Mouse (Mus musculus) left cerebral cortex, adult 18-20 months (tissue): ENCODE data around the gene Ogdh. TPM values are rescaled to one million over a fixed set of nuclear protein-coding genes. Genes with fewer than 3 reads are reported as not detected.

Source experiments
- DNase-seq, 2 experiments: peaks; one replicate each; pipeline ENCODE4 v3.0.0; 2021 to 2022; ENCODE audit warnings: low spot score in 2 of 2, mixed read lengths in 1 of 2
- microRNA-seq, 2 experiments: library from miRNA; unstranded; fragments of <30 nt; microRNA quantifications; one replicate each; pipeline ENCODE4 v1.2.0; 2021
- total RNA-seq, 2 experiments: library from RNA; stranded (reverse); gene quantifications; 2 replicates each; pipeline ENCODE4 v1.2.3; 2021

Ogdh gene
- total RNA-seq, 2 experiments from 2014 or later, result 228 to 260 TPM

DNA sequence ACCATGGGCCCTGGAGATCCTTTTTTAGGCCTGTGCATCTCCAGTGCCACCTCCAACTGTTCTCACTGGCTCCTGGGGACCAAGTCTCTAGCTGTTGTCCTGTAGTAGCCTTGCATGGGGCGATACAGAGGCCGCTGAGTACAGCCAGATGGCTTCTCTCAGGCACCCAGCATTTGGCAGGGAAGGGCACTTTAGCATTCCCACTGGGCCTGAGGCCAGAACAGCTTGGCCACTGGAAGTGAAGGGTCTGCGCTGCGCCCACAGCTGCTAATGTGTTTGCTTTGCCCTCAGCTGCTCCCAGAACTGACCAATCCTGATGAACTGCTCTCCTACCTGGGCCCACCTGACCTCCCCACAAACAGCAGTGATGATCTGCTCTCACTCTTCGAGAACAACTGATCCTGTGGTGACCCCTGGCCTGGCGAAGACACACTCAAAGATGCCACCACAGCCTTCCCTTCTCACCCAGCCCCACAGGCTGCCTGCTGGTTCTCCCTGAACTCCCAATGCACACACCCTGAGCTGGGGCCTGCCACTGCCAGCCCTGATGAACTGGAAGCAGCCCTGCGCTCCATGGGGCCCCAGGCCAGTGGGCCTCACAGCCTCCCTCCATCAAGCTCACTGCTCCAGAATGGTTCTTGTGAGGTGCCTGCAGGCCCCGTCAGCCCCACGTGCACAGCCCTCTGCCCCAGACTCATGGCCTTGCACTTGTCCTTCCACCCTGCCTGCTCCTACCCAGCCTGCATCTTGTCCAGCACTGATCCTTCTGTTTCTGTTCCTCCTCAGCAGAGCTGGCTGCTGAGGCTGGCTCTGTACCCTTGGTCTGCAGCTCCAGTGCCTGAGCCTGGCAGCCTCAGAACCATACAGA is 113.5 kb downstream of the Ogdh start:
- no peak for DNase-seq

DNA sequence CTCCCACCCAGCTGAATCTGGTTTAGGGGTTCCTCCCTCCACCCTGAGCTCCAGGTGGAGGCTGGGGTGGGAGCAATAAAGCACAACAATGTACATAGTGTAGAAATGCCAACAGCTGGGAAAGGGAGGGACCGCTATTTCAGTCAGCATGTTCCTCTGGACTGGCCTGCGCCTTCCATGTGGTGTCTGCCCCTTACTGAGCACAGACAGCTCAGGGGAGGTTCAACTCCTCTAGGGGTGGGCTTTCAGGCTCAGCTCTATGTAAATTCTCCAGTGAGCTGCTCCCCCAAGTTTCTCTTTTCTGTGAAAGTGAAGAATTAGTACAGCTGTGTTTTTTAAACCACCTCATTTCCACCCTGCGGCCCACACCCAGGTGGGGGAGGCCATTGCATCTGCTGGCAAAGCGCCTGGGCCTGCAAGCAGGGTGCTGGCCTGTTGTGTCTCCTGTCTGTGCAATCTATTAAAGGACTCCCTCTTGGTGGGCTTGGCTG is 114.2 kb downstream of the Ogdh start:
- no peak for DNase-seq

Small RNAs within 50 kb of the gene (microRNA-seq; reads per million reads assigned to microRNA genes)
- gene Mir7651, result 0 to 0.63 reads per million in 2 experiments

Other genes starting within 250 kb of the Ogdh start
- 100 to 1,000 TPM; 618 to 648 TPM for gene Camk2b, start 225.3 kb upstream of the Ogdh start, total RNA-seq
- under 1 TPM; 0.28 to 0.30 TPM for gene A730071L15Rik, start 91.6 kb upstream of the Ogdh start, total RNA-seq
- 100 to 1,000 TPM; 119 to 128 TPM for gene Nudcd3, start 91.2 kb upstream of the Ogdh start, total RNA-seq
- under 1 TPM; 0.63 to 0.68 TPM for gene Npc1l1, start 61.5 kb upstream of the Ogdh start, total RNA-seq
- gene Ddx56, start 23.9 kb upstream of the Ogdh start, total RNA-seq, result 10 to 100 TPM; 45.6 to 48.6 TPM
- 10 to 100 TPM; 94.1 to 99.1 TPM for gene Tmed4, start 16.8 kb upstream of the Ogdh start, total RNA-seq
- gene Zmiz2, start 97.4 kb downstream of the Ogdh start, total RNA-seq, result 100 to 1,000 TPM; 217 to 224 TPM
- gene Ppia, start 123.8 kb downstream of the Ogdh start, total RNA-seq, result 1,000 to 10,000 TPM; 1,850 TPM
- gene H2afv, start 152.8 kb downstream of the Ogdh start, total RNA-seq, result 10 to 100 TPM; 41.4 to 42.5 TPM
- gene Purb, start 184.3 kb downstream of the Ogdh start, total RNA-seq, result 100 to 1,000 TPM; 248 to 265 TPM
- under 1 TPM; 0.23 to 0.49 TPM for gene Myo1g, start 229.3 kb downstream of the Ogdh start, total RNA-seq